Mouse (Mus musculus): ENCODE data around the gene Fbxo33.
"Not testable (repeated sequence)": the region's sequence is repeated elsewhere in the genome, so short reads cannot be mapped to it uniquely, and the experiment has no call there.

Gene Fbxo33

GRCm38 (mm10) chr12:59219325-59220225 is at the start of gene Fbxo33:
Gene Fbxo33 (minus strand): TSS chr12:59219725.
- peak; percentile 96 for DNase-seq (ENCODE audit: low spot score)

GRCm38 (mm10) chr12:59265942-59266231 is 46.4 kb upstream of the Fbxo33 start:
- DNase-seq (ENCODE audit: low spot score): no peak

DNA sequence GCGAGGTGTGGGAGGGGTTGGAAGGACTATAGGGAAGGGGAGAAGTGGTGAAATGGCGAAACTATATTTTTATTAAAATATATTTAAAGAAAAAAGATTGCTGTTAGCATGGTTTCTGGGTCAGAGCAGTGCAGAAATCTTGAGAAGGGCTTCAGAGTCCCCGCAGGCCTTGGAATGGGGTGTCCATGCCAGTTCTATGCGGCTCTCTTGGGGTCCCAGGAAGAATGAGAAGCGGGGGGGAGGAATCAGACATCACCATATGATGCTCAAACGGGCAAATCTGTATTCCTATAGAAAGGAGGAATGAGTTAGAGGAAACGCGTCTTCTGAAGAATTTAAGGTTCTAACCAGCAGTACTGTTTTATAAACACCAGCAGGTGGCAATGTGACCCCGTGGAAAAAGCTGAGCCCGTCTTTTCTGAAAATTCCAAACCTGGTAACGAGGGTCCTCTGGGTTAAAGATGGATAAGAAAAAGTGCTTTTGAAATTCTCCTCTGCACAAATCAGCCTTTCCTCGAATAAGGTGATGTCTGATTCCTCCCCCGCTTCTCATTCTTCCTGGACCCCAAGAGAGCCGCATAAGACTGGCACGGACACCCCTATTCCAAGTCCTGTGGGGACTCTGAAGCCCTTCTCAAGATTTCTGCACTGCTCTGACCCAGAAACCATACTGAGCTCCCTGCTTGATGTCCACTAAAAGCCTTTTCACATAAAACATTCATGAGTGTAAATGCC is 45.8 kb upstream of the Fbxo33 start:
- DNase-seq (ENCODE audit: low spot score): no peak

DNA sequence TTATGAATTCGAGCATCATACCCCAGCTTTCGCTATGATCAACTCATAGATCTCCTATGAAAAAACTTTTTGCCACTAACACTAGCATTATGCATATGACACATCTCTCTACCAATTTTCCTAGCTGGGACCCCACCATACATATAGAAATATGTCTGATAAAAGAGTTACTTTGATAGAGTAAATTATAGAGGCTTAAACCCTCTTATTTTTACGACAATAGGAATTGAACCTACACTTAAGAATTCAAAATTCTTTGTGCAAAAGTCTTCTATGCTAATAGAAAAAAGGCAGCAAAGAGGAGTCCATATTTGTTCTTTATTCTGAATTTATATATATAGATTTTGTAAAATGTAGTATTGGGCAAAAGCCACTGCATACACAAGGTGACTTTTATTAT is 43.3 kb upstream of the Fbxo33 start:
- DNase-seq (ENCODE audit: low spot score): no peak

GRCm38 (mm10) chr12:59260798-59261197 is 41.3 kb upstream of the Fbxo33 start:
- DNase-seq (ENCODE audit: low spot score): no peak

- DNase-seq (ENCODE audit: low spot score): no peak
These were observed 40.8 kb upstream of the Fbxo33 start for GRCm38 (mm10) chr12:59260362-59260761.

DNA sequence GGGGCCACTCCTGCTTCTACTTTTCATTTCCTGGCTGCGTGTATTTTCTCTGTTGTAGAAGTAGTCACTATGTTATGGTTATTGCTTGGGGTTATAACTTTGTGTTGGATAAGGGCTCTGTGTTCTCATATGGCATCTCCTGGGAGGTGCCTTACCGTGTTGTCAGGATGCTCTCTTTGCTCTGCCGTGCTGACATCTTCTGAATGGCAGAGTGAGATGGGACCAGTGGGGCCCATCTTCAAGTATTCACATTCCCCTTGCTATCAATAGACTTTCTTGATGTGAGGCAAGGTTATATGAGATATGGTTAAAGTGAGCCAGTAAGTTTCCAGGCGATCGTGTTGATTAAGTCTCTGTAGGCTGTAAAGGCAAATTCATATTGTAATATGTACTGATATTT is 39.5 kb upstream of the Fbxo33 start:
- no peak for DNase-seq (ENCODE audit: low spot score)

DNA sequence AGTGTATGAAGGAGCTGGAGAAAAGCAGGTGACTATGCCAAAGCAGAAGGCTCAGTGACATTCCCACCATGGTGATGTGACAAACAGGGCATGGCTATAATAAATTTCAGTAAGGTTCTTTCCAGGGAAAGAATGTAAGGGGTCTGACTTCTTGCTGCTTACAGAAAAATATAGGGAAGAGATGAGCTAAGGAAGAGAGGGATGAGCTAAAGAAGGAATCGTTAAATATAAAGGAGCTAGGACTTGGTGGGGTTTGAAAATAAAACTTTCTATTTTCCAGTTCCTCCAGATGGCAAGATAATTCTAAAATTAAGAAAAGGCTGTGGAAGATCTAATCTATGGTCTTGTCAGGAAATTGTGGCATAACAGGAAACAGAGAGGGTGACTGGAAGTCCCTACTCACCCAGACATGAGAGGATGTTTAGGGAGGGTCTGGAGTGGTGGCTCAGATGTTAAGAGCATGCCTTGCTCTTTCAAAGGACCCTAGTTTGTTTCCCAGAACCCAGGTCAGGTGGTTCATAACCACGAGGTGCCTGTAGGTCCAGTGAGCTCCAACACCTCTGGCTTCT is 30.8 kb upstream of the Fbxo33 start:
- no peak for DNase-seq (ENCODE audit: low spot score)

DNA sequence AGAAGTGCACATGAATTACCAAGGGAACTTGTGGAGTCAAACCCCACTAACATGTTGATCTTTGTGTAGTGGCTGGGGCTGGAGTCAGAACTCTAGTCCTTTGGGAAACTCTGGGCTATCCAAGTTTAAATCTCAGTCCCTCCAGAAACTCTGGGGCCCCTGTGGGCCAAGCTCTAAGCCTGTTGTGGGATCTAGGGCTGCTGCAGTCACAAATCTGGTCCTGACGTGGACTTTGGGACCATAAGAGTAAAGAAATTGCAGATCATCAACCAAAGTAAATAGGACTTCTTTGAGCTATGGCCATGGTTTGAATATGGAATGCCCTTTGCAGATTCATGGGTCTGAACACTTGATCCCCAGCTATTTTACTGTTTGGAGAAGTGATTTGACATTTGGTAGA is 29.4 kb upstream of the Fbxo33 start:
- DNase-seq (ENCODE audit: low spot score): no peak

DNA sequence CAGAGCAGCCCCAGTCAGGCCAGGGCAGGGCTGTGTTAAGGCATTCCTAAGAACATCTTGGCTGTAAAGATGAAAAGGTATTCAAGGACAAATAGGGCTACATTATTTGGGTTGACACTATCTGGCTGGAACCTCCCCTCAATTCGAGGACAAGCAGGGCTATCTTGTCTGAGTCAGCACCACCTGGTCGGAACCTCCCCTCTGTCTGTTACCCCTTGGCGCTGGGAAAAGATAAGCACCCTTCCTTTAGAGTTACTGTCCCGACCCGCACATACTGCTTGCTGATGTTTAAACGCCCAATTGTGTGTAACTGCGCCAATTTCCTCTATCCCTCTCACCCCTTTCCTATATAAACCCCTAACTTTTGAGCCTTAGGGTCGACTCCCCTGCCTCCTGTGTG is 21.5 kb upstream of the Fbxo33 start:
- DNase-seq (ENCODE audit: low spot score): not testable (repeated sequence)

DNA sequence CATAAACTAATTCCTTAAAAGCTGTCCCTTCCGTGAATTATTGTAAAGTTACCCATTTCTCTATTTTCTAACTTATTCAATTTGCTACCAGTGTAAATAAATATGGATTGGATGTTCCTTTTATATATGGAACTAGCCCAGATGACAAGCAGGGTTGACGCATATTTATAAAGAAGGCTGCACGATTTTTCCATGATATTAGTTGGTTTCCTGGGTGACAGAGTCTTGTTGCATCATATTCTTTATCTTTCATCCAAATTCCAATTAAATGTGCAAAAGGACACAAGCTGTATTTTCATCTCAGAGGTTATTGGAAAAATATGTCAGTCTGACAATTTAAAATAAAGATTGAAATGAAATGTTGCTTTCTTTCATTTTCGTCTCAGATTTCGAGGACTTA is 18.9 kb upstream of the Fbxo33 start:
- DNase-seq (ENCODE audit: low spot score): no peak

DNA sequence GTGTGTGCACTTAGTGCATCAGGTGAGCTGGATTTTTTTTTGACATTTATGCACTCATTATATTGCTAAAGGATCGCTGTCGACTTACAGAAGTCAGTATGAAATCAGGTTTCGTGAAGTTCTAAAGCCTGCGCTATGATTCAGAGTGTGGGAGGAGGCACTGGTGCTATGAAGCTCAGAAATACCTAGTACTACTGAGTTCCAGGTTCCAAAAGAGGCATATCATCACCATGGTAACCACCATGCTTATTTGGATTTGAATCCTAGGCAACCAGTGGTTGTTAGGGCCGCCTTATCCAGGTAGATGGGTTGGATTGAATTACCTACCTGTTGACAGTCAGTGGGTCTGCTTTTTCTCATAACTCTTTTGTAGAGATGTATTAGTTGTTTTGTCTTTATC is 8.9 kb upstream of the Fbxo33 start:
- no peak for DNase-seq (ENCODE audit: low spot score)

DNA sequence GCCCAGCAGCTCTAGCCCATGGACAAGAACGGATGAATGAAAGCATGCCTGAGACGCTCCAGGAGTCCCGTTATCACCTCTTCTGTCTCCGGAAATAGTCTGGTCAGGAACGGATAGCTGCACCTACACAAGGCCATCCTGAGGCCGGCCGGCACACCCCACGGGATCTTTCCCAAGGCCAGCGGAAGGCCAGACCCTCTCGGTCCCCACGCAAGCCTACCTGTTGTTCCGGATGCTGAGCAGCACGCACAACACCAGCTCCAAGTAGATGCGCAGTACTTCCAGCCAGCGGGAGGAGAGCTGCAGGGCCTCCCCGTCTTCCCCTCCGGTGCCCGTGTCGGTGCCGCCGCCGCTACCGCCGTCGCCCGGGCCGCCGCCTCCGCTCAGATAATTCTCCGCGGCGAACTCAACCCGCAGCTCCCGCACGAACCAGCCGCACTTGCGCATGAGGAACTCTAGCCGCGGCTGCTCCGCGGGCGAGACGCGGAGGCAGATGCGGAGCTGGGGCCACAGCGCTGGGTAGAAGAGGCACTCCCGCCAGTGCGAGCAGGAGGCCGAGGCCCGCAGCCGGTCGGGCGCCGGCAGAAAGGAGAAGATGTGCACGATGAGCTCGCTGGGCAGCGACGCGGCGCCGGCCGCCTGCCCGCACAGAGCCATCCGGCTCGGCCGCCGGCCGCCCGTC is 744 bp downstream of the Fbxo33 start:
- peak; percentile 16 for DNase-seq (ENCODE audit: low spot score)

GRCm38 (mm10) chr12:59217331-59217730 is 2.2 kb downstream of the Fbxo33 start:
- no peak for DNase-seq (ENCODE audit: low spot score)

GRCm38 (mm10) chr12:59216676-59217266 is 2.8 kb downstream of the Fbxo33 start:
- DNase-seq (ENCODE audit: low spot score): no peak

DNA sequence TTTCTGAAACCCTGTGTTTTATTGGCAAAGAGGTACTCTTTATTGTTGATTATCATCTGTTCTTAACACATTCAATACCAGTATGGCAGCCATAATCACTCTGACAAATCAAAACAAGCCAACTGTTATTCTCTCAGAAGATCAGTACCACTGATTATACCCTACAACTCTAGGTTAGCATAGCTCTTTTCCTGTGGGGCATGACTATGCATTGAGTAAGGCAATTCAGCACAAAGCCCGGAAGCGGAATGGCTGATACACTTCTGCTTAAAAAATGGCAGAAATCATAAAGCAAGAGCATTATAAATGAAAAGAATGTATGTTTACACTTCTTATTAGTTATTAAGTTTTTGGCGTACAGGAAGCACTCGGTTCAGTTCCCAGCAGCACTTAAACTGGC is 3.3 kb downstream of the Fbxo33 start:
- DNase-seq (ENCODE audit: low spot score): no peak

DNA sequence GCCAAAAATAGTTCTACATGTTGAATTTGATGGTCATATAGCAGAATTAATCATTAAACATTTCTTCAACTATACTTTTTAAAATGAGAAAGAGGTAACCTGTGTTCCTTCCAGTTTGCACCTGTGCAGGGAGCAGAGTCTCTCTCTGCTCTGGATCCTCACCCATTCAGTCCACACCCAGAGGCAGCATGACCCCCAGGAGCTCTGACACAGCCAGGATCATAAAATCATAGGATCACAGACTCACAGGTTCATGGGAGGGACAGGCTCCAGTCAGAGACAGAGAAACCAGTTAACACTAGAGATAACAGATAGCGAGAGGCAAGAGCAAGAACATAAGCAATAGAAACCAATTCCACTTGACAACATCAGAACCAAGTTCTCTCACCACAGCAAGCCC is 11.7 kb downstream of the Fbxo33 start:
- DNase-seq (ENCODE audit: low spot score): no peak

GRCm38 (mm10) chr12:59207000-59207390 is 12.5 kb downstream of the Fbxo33 start:
- DNase-seq (ENCODE audit: low spot score): no peak

- no peak for DNase-seq (ENCODE audit: low spot score)
These were observed 13.1 kb downstream of the Fbxo33 start for GRCm38 (mm10) chr12:59206208-59206999.

DNA sequence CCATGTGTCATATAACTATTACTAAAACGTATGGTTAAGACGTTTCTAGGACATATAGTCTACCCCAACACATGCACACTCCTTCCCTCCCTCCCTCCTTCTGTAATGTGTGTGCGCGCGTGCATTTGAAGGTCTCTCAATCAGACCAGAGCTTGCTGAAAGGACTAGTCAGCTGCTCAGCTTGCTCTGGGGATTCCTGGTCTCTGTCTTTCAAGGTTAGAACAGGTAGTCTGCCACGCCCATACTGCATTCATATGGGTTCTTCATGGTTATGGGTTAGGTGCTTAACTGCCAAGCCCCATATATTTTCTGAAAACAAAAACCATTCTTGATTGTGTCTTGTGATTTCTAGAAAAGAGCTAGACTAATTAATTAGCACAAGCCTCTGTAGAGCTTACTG is 14.0 kb downstream of the Fbxo33 start:
- DNase-seq (ENCODE audit: low spot score): no peak

DNA sequence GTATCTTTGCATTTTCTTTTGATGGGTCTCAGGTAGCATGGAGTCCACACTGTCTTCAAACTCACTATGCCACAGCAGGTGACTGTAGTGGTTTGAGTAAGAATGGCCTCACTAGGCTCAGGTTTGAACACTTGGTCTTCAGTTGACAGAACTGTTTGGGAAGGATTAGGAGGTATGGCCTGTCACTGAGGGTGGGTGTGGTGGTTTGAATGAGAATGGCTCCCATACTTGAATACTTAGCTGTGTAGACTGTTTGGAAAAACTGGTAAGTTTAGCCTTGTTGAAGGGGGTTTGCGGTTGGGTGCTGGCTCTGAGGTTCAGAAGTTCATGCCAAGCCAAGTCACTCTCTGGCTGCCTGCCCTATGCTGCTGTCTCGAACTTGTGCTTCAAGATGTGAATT is 20.2 kb downstream of the Fbxo33 start:
- DNase-seq (ENCODE audit: low spot score): no peak
